Mouse (Mus musculus): ENCODE data around the gene 2900026A02Rik. TPM values are rescaled to one million over a fixed set of nuclear protein-coding genes. Genes with fewer than 3 reads are reported as not detected.

Gene 2900026A02Rik
- polyA plus RNA-seq, 1 experiment from 2014 or later = 2.7 TPM

DNA sequence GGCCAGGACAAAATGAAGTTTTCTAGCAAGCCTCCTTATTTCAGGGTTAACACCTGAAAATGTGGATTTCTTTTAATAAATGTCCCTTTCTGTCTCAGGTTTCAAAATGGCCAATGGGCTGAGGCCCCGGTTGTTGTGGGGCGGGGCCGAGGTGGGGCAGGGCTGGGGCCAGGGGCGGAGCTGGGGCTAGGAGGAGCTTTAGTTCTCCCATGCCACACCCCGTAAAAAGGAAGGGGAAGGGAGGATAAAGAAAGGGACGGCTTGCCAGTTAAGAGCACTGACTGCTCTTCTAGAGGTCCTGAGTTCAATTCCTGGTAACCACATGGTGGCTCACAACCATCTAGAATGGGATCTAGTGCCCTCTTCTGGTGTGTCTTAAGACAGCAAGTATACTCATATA lies 39.6 kb downstream of the 2900026A02Rik start:
- Histone ChIP-seq H3K27me3 (ENCODE audit: insufficient read depth, low read length) (no peaks in the 10 kb centered on the region), H3K9me3 (ENCODE audit: low read length) (no peaks in the 10 kb centered on the region), H3K4me1 (ENCODE audit: insufficient read depth) (peaks cover 7% of the 10 kb centered on the region; the same call in 1 of the 2 replicates), H3K36me3 (replicated peaks; ENCODE audit: insufficient read depth, low read length) (no peaks in the 10 kb centered on the region), H3K4me2 (ENCODE audit: low read depth, low read length) (no peak overlapping the region), H3K9ac (replicated peaks) (no peak overlapping the region), H3K4me3 (ENCODE audit: low read depth, low read length) (no peak overlapping the region), H3K27ac (ENCODE audit: low read depth) (no peak overlapping the region)
- no peak for TF ChIP-seq EP300 (IDR thresholded peaks at IDR 0.05; ENCODE audit: low read depth)
- TF ChIP-seq CTCF (IDR thresholded peaks at IDR 0.05; ENCODE audit: low read depth) = no peak
- WGBS (ENCODE audit: insufficient replicate concordance) = 33% methylated on average over 6 of the region's 6 CpGs
- DNase-seq (no peak), ATAC-seq (no peak)

GRCm38 (mm10) chr5:113180755-113181154 lies 40.3 kb downstream of the 2900026A02Rik start:
- DNase-seq (no peak), ATAC-seq (no peak)
- peak overlapping the region; percentile 21; the same call in 1 of the 2 replicates for H3K9ac ChIP-seq (replicated peaks)
- H3K4me2 ChIP-seq (ENCODE audit: low read depth, low read length) = peak overlapping the region; percentile 66
- peaks cover 7% of the 10 kb centered on the region; the same call in 1 of the 2 replicates for H3K4me1 ChIP-seq (ENCODE audit: insufficient read depth)
- no peaks in the 10 kb centered on the region for H3K36me3 ChIP-seq (replicated peaks; ENCODE audit: insufficient read depth, low read length)
- no peaks in the 10 kb centered on the region for H3K27me3 ChIP-seq (ENCODE audit: insufficient read depth, low read length)
- WGBS (ENCODE audit: insufficient replicate concordance) = 72% methylated on average over 15 of the region's 15 CpGs
- H3K9me3 ChIP-seq (ENCODE audit: low read length) = no peaks in the 10 kb centered on the region
- peak overlapping the region; percentile 59 for H3K27ac ChIP-seq (ENCODE audit: low read depth)
- no peak for TF ChIP-seq EP300 (IDR thresholded peaks at IDR 0.05; ENCODE audit: low read depth)
- no peak for TF ChIP-seq CTCF (IDR thresholded peaks at IDR 0.05; ENCODE audit: low read depth)
- H3K4me3 ChIP-seq (ENCODE audit: low read depth, low read length) = no peak overlapping the region

DNA sequence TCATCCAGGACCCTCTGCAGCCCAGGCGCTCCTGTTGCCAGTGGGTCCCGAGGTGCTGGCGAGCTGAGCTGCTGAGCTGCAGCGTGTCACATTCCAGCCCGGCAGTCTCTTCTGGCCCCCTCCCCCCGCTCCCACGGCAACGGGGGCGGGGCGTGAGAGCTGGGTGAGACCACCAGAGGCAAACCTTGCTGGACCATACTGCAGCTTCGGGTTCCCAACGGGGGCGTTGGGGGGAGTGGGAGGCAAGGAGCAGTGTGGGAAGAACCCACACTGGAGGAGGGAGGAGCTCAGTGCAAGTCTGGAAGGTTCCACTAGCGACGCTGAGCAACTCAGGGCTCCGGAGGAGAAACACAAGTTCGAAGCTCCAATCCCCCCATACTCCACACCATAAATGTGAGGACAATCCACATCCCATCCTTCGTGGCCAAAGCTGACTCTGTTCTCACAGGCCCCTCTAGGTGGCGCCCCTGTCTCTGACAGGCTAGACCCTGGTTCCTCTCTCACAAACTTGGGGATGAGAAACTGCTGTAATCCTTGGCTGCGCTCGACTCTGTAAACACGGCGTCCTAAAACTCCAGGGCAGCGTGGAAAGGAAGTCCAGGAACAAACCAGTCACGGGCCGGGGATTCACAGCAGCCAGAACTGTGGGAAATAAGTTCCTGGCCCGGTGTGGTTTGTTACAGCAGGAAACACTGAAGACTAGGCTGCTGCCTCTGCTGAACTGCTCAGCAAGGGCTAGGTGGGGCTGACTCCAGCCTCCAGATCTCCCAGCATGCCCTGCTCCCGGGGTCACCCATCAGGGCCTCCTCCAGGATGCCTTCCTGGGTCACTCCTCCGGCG lies 41.0 kb downstream of the 2900026A02Rik start:
- TF ChIP-seq CTCF (IDR thresholded peaks at IDR 0.05; ENCODE audit: low read depth) = peak; percentile 91
- no peak for TF ChIP-seq EP300 (IDR thresholded peaks at IDR 0.05; ENCODE audit: low read depth)
- Histone ChIP-seq H3K9ac (replicated peaks) (peak overlapping the region; percentile 21; the same call in 1 of the 2 replicates), H3K9me3 (ENCODE audit: low read length) (no peaks in the 10 kb centered on the region), H3K36me3 (replicated peaks; ENCODE audit: insufficient read depth, low read length) (no peaks in the 10 kb centered on the region), H3K4me2 (ENCODE audit: low read depth, low read length) (peak overlapping the region; percentile 66), H3K4me1 (ENCODE audit: insufficient read depth) (peaks cover 7% of the 10 kb centered on the region; the same call in 1 of the 2 replicates), H3K27ac (ENCODE audit: low read depth) (peak overlapping the region; percentile 59), H3K27me3 (ENCODE audit: insufficient read depth, low read length) (no peaks in the 10 kb centered on the region), H3K4me3 (ENCODE audit: low read depth, low read length) (peak overlapping the region; percentile 26)
- peak; percentile 84 for ATAC-seq
- DNase-seq = peak; percentile 85
- WGBS (ENCODE audit: insufficient replicate concordance) = 5% methylated on average over 28 of the region's 30 CpGs

DNA sequence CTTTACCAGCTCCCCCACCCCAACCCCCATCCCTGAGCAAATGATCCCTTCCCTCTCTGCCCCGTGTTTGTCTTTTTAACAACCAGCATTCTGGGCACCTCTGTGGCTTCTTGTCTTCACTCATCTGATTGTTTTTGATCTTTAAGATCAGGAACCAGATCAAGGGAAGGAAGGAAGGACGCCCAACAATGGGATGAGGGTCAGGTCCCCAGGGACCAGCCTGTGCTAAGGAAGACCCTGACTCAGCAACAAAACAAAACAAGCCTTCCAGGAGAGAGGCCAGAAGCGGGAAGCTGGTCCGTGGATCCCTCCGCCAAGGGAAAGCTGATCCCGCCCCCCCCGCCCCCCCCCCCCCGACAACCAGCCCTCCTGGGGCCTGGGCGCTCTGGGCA lies 41.6 kb downstream of the 2900026A02Rik start:
- no peak overlapping the region for H3K4me3 ChIP-seq (ENCODE audit: low read depth, low read length)
- DNase-seq (no peak), ATAC-seq (no peak)
- 40% methylated on average over 7 of the region's 9 CpGs for WGBS (ENCODE audit: insufficient replicate concordance)
- H3K27me3 ChIP-seq (ENCODE audit: insufficient read depth, low read length) = no peaks in the 10 kb centered on the region
- peaks cover 7% of the 10 kb centered on the region; the same call in 1 of the 2 replicates for H3K4me1 ChIP-seq (ENCODE audit: insufficient read depth)
- peak overlapping the region; percentile 35; the same call in 1 of the 2 replicates for H3K4me2 ChIP-seq (ENCODE audit: low read depth, low read length)
- TF ChIP-seq CTCF (IDR thresholded peaks at IDR 0.05; ENCODE audit: low read depth) (no peak), EP300 (IDR thresholded peaks at IDR 0.05; ENCODE audit: low read depth) (no peak)
- H3K9ac ChIP-seq (replicated peaks) = no peak overlapping the region
- H3K27ac ChIP-seq (ENCODE audit: low read depth) = no peak overlapping the region
- no peaks in the 10 kb centered on the region for H3K9me3 ChIP-seq (ENCODE audit: low read length)
- no peaks in the 10 kb centered on the region for H3K36me3 ChIP-seq (replicated peaks; ENCODE audit: insufficient read depth, low read length)

DNA sequence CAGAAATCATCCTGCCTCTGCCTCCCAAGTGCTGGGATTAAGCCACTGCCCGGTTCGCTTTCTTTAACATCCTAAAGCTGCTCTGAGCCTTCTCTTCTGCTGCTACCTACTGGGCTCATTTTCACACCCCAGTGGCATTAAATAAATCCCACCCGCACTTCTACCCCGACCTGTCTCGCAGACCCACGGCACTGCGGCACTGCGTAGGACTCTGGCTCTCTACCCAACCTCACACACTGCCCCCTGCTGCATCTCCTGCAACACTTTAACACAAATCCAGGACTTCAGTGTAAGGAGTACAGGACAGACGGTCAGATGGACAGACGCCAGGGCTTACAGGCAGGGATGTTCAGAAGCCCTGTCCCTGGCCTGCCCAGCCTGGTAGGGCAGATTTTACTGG lies 45.1 kb downstream of the 2900026A02Rik start:
- DNase-seq (no peak), ATAC-seq (no peak)
- Histone ChIP-seq H3K27ac (ENCODE audit: low read depth) (no peak overlapping the region), H3K27me3 (ENCODE audit: insufficient read depth, low read length) (no peaks in the 10 kb centered on the region), H3K9ac (replicated peaks) (no peak overlapping the region), H3K4me3 (ENCODE audit: low read depth, low read length) (no peak overlapping the region), H3K4me2 (ENCODE audit: low read depth, low read length) (no peak overlapping the region), H3K4me1 (ENCODE audit: insufficient read depth) (peaks cover 7% of the 10 kb centered on the region; the same call in 1 of the 2 replicates), H3K36me3 (replicated peaks; ENCODE audit: insufficient read depth, low read length) (no peaks in the 10 kb centered on the region), H3K9me3 (ENCODE audit: low read length) (no peaks in the 10 kb centered on the region)
- 82% methylated on average over 10 of the region's 10 CpGs for WGBS (ENCODE audit: insufficient replicate concordance)
- TF ChIP-seq CTCF (IDR thresholded peaks at IDR 0.05; ENCODE audit: low read depth) (0 out of 2 replicates have a peak, but pooled peaks have one; percentile 7), EP300 (IDR thresholded peaks at IDR 0.05; ENCODE audit: low read depth) (no peak)

DNA sequence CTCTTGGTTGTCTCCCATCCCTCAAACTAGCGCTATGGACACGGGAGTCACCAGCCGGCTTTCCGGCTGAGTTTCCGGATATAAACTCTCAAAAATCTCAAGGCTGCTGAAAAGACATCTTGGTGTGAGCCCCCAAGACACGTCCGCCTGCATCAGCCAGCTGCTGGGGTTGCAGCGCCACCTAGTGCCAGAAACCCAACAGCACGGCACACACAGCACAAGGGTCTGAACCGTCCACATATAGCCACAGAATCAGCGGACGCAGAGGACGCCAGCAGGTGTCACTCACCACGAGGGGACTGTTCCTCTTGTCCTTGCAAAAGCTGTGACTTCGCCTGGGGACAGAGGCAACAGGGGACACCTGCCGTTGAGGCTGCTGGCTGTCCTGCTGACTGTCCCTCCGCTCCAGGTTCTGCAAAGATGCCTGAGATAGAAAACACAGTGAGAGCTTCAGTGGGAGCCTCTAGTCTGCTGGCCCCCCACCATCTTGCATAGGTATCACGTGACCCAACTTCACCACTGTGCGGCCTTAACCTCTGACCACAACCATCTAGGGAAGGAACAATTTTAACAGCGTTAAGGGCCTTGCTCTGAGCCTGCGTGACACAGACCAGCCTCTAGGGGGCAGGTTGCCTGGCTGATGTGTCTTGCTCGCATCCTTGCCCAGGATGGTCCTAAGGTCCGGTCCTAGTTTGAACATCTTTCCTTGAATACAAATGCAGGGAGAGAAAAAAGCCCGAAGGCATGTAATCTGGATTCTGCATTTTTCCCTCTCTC lies 45.9 kb downstream of the 2900026A02Rik start:
- Histone ChIP-seq H3K4me3 (ENCODE audit: low read depth, low read length) (no peak overlapping the region), H3K9ac (replicated peaks) (no peak overlapping the region), H3K27ac (ENCODE audit: low read depth) (no peak overlapping the region), H3K4me1 (ENCODE audit: insufficient read depth) (peaks cover 2% of the 10 kb centered on the region; the same call in 1 of the 2 replicates), H3K9me3 (ENCODE audit: low read length) (no peaks in the 10 kb centered on the region), H3K4me2 (ENCODE audit: low read depth, low read length) (no peak overlapping the region), H3K36me3 (replicated peaks; ENCODE audit: insufficient read depth, low read length) (no peaks in the 10 kb centered on the region), H3K27me3 (ENCODE audit: insufficient read depth, low read length) (no peaks in the 10 kb centered on the region)
- peak; percentile 44 for ATAC-seq
- peak; percentile 76 for DNase-seq
- WGBS (ENCODE audit: insufficient replicate concordance) = 42% methylated on average over 24 of the region's 24 CpGs
- TF ChIP-seq EP300 (IDR thresholded peaks at IDR 0.05; ENCODE audit: low read depth) = no peak
- peak; percentile 82 for TF ChIP-seq CTCF (IDR thresholded peaks at IDR 0.05; ENCODE audit: low read depth)
